Mouse (Mus musculus) urinary bladder, postnatal 10 days (tissue): ENCODE measurements around the gene Ccnjl.
A peak's percentile ranks its signal among the peaks of the same experiment; 100 is the strongest.

ENCODE experiments used
- DNase-seq: peaks from one replicate; pipeline ENCODE4 v3.0.0; 2022; ENCODE audit warnings: low spot score

Gene Ccnjl

DNA sequence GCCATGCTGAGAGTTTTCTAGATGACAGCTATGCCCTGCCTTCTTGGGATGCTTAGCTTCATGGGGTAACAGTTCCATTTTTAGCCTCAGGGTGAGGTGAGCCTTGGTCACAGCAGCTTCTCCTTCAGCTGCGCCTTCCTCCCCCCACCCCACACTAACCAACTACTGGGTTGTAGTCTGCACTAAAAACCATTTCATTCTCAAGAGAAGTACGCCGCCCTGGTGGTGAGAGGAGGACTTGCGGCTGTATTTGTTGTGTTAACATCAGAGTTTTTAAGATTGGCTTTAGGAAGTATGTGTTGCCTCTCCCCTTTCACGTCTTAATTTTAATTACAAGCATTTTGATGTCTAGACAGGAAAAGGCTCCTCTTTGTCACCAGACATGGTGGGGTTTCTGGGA, 39.7 kb downstream of the Ccnjl start:
- no peak for DNase-seq

DNA sequence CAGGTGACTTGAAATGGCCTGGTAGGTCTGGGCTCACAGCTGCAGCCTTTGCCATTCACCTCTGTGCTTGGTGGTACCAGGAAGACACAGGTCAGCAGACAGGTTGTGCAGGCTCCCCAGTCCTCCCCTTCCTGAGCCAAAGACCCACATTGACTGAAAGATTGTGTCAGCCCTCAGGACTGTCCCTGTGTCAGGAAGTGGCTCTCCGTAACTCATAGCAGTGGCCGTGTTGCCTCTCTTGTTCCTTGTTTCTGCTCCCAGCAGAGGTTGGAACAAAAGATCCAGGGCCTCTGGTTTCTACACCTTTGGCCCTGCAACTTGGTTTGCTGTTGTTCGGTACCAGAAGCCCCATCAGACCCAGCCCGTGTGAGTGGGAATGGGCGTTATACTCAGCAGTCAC, 40.6 kb downstream of the Ccnjl start:
- DNase-seq, result no peak

DNA sequence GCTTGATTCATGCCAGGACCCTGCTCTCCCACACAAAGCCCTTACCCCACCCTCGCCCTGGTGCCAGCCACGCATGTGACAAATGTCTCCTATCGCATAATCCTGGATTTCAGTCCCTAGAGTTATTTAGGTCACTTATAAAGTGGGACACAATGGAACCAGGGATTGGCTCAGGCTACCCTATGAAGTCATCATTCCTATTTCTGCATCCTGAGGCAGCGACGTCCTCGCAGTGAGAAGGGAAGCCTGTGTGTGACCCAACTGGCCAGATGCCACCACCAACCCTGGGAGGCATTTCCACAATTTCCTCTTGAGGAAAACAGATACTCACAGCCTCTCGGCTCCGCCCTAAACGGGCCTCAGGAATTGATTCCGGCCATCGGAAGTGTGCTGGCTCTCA, 41.0 kb downstream of the Ccnjl start:
- no peak for DNase-seq

DNA sequence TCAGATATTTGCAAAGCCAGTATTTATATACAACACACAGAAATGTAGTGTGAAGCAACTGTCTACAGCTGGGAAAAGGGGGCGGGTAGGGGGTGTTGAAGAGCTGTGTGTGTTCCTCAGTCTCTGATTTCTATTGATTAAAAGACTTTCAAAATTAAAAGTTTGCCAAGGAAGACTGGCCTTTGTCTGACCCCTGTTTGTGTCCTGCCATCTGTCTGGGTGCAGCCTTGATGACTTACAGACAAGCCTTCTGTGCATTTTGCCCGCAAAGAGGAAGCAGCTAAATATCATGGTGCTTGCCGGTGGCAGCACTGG, 46.4 kb downstream of the Ccnjl start:
- no peak for DNase-seq

DNA sequence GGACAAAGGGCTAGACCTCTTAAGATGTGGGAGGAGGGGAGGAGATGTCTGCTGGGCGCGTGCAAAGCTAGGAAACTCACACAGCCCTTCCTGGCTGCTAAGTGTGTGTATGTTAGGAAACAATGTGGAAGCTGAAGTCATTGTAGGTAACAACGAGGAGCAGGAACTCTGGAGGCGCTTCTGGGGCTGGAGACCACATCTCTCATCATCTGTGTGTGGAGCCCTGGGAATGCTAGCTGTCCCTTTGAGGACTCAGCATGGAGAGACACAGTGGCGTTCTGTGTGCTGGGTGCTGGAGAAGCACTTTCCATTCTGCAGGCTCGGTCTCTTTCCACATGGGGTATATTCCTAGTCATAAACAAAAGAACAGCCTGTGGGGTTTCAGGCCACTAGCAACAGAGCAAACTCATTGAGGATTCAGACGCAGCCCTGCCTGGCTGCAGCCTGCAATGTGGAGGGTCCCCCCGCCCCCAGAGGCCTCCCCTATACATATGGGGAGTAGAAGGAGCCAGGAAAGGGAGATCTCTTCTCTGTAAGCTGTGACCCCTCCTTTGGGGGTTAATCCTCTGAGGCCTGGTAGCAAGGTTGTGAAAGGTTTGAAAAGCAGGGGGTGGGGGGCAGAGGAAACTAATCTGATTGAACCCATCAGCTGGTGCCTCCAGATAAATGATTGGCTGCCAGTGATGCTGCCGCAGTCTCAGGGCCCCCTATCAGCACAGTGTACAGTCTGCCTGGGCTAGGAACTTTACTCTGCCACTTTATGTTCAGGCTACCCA, 47.0 kb downstream of the Ccnjl start:
- DNase-seq, result no peak

DNA sequence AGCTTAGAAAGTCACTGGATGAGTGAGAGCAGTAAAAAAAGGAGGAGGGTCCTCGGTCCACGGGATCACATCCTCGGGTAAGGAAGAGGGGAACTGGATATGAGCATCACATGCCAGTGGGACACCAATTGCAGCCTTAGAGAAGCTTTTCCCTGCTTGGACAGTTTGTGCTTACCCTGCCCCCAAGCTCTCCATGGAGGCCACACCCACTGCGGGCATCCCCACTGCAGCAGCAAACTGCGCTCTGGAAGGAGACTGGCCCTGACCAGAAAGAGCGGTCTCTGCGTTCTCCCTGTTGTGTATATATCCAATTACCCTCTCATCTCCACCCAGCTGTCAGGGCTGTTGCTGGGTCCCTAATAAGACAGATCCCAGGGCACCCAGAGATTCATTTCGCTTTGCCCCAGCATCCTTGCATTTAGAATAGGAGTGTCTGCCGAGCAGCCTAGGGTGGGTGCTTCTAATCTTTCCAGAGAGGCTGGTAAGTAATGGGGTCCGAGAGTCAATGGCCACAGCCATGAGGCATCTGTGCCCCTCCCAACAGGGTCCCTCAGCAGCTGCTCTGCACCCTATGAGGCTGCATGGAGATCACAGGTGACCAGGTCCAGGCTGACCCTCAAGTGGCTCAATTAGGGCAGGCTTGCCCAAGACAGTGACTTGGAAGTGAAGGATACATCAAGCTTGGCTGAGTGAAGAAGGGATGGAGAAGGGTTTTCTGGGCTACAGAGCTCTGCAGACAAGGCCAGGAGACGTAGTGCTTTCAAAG, 49.3 kb downstream of the Ccnjl start:
- no peak for DNase-seq

DNA sequence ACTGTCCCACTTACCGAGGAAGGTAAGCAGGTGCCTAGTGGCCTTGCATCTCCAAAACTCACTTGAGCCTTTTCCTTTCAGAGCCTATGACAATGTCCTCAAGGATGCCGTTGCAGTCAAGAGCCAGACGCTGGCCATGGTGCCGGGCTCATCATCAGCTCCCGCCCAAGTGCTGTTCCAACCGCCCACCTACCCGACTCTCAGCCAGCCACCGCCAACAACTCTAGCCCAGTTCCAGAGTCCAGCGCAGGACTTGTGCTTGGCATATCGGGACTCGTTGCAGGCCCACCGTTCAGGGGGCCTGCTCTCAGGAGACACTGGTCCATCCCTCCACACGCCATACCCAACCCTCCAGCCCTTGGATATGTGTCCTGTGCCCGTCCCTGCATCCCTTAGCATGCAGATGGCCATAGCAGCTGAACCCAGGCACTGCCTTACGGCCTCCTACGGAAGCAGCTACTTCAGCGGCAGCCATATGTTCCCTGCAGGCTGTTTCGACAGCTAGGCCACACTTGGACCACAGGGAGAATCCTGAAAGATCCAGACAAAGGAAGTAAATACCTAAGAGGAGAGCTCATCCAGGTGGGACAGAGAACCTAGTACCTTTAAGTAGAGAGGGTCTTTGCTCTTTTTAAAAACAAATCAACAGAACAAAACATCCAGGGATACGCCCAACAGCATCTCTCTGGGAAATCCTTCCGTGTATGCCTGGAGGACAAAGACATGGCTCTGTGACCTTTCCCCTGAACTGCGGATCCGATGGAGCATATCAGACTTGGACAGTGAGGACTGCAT, 56.8 kb downstream of the Ccnjl start:
- no peak for DNase-seq

DNA sequence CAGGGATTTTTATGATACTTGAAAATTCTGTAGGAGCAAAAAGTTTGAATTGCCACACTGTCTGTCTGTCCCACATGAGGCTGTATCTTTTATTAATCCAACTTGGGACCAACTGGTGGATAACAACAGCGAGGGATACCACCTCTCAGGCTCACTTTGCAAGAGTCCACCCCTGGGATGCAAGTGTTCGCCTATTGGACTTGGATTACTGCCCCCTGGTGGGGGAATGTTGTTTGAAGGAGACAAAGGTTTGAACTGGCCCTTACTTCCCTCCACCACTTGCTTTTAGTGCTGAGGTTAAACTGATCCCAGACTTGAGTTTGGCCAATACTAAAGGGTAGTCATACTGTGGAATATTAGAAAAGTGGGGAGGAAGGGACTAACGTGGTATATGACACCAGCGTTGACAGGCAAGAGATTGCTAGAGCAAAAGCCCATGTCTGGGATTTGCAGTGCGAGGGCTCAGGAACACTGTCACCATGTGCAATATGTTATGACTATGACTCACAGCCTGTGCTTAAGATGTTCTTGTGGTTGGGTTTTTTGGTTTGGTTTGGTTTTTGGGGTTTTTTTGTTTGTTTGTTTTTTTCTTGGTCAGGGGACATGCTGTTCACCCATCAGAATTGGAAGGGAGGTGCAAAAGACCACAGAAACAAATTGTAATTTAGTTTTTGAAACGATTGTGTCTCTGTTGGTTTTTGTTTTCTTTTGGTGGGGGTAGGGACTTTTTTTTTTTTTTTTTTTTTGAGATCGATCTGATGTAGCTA, 57.9 kb downstream of the Ccnjl start, which contains the start of gene 4933415A04Rik:
4933415A04Rik (plus strand) TSS at position 717 of the 767 bp plus-strand sequence.
- no peak for DNase-seq

DNA sequence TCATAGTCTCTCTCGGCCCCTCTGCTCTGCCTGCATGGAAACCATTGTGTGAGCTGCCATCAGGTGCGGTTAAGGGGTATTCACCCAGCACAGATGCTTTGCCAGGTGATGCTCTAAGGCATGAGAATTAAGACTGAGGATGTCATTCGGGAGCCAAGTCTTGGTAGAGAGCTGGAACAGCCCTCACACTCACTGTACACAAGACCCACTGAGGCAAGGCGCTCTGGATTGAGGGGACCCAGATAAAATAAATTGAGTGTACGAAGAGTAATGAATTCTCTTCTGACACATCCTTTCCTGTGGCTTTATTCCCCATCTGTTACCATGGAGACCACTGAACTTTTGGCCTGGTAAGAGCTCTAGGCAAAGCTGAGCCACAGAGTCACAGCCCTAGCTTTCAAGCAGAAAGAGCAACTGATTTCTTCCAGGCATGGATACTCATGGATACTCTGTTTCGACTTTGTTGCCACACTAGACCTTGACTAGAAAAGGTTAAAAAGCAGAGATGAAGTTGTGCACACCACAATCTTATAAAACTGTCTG, 61.0 kb downstream of the Ccnjl start:
- no peak for DNase-seq

DNA sequence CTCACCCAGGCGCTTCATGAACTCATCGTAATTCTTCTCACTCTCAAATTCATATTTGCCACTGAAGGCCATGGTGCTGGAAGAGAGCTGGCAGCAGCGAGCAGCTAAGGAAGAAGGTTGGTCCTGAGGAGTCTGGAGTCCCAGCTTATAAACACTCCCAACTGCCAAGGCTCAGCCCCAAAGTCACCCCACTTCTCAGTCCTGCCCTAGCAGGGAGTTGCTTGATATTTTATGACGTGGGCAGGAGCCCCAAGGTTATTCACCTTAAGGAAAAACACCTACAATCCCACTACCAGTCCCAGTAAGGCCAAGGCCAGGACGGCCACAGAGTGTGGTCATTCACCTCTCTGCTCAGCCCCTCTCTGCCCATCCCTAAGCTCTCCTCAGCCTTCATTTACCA, 72.9 kb downstream of the Ccnjl start, which contains the start of gene Fabp6:
Fabp6 (minus strand) TSS at position 101 of the 400 bp plus-strand sequence.
- no peak for DNase-seq

DNA sequence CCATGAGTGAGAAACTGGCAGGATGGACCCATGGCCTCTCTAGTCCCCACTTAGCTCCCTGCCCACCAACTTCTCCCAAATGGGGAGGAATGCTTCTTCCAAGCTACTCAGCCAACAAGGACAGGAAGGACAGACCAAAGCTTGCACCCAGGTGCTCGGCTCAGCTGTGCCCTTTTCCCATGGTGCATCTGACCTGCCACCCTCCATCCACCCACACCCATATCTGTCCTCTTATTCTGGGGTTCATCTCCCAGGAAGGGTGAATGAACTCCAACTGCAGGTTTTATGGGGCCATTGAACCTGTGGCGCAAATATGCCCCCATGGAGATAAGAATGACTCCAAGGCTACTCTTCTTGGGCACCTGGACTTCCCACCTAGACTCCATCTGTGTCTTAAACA, 75.6 kb downstream of the Ccnjl start:
- no peak for DNase-seq

DNA sequence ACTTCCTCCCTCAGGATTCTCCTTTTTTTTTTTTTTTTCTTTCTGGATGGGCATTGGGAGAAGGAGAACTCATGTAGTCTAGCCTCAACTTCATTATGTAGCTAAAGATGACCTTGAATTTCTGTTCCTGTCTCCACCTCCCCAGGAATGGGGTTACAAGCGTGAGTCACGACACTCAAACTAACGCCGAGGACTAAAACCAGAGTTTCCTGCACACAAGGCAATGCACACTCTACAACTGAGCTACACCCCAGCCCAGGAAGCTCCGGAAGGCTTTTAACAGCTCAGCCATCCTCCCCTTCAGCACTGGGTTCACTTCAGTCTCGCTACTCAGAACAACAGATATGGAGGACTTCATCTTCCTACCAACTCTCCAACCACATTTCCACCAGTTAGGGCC, 76.3 kb downstream of the Ccnjl start:
- no peak for DNase-seq

DNA sequence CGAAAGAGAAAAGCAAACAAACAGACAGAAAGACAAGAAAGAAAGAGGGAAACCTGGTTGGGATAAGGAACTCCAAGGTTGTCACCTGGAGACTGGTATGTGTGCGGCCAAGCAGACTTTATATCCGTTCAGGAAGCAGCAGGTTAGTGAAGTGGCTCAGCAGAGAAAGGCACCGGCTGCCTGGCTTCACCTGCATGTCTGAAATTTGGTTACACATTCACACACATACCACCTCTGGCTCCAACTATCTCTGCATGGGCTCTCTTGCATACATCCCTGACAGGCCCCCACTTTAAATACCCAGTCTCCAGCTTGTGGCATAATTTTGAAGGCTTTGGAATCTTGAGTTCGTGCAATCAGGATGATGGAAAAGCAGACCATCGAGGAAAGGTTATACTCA, 77.3 kb downstream of the Ccnjl start:
- DNase-seq, result no peak

DNA sequence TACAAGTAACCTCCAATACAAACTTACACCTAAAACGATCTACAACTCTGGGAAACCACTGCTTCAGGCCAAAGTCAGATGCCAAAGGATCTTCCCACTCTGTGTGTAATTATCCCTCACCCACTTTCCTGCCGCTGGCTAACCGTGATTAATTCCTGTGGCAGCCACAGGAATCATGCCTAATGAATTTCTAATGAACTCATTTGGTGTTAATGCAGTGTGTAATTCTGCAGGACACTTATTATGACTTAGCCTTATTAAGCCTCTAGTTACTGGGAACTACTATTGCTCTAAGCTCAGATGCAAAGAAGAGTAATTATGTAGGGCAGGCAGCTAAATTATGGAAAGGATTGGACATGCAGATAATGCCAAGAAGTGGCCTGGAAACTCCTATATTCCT, 79.9 kb downstream of the Ccnjl start:
- DNase-seq, result no peak

DNA sequence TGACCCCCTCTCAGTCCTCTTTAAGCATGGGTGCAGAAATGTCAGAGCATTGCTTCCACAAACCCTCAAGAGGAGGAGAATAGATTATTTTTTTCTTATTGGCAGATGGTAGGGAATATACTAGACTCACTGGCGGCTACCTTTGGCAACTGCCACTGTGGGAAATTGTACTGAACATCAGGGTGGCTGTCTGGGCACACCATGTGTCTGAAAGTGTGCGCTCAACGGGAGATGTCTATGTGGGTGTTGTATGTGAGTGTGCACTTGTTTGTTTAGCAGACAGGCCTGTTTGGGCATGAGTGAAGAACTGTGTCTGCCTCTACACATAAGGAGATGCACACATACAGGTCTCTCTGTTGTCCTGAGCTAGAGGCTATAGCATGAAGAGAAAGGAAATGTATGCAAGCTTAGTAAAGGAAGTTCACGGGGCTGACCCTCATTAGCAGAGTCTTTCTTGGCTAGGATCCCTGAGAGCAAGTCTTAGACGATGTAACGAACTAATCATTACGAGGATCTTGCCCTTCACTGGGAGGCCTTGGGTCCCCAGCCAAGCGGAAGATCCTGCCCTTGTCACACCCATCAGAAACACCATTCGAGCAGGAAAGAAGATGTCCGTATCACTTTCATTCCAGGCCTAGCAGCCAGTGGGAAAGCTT, 81.5 kb downstream of the Ccnjl start:
- DNase-seq, result no peak

DNA sequence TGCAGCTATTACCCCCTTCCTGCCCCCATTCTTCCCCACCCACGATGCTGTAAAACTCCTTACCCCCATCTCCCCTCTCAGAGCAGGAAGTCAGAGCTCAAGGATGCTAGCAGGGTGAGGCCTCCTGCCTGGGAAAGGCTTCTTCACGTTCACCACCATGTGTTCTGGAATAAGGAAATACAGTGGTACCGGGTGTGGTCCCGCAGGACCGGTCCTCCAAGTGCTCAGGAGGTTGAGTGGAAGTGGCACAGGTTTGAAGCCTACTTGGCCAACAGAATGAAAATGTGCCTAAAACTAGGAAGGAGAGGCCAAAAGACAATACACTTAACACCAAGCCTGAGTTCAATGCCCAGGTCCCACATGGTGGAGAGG, 82.1 kb downstream of the Ccnjl start:
- DNase-seq, result no peak

DNA sequence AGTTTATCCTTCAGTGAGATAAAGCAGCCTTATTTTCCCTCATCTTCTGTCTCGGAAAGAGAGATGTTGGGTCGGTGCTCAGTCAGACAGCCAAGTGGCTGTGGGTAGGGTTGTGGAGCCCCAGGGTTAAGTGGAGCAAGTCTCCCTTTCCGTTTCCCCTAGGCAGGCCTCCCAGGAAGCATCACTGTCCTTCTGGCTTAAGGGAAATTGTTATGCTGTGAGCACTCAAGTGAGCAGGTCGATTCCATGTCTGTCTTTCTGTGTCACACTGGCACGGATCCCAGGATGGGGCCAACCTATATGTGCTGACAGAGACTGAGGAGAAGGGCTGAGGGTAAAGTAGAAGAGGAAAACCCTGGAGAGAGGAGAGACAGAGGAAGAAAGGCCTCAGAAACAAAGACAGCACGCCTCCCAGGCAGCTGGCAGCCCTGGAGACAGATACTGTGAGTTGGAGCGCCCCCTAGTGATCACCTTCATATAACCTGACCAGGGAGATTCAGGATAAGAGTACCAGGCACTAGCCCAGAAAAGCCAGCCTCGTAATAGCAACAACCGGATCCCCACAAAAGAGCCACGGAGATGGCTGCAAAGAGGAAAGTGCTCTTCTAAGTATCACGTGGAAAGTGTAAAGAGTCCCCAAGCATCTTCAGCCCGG, 84.4 kb downstream of the Ccnjl start:
- DNase-seq, result peak; percentile 41

DNA sequence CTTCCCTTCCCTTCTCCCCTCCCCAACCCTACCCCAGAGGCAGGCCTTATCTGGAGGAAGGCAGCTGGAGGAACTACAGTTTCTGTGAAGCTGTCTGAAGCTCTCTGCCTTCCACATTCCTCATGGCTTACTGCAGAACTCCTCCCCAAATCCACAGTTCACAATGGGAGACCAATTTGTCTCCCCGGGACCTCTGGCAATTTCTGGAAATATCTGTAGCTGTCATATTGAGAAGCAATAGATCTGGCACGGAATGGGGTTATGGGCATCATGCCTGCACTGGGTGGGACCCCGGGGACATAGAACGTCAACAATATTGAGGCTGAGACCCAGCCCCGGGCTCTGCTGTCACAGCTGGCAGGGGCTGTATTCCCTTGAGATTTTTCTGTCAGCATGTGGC, 89.3 kb downstream of the Ccnjl start:
- no peak for DNase-seq

DNA sequence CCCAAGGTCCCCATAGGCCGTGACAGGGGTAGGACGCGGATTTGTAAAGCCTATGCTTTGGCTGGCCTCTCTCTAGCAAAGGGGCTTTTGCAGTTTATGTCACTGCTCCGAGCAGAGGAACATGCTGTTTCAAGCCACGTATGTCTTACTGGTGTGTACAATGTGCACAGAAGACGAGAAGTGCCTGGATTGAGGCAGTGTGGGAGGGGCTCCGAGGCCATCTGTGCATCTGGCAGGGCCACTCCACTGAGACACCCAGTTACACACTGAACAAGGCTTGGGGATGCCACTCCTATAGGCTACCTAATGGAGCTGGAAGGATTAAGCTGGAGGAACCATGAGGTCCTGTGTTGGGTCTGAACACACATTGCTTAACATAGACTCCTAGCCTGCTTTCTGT, 89.8 kb downstream of the Ccnjl start:
- no peak for DNase-seq

DNA sequence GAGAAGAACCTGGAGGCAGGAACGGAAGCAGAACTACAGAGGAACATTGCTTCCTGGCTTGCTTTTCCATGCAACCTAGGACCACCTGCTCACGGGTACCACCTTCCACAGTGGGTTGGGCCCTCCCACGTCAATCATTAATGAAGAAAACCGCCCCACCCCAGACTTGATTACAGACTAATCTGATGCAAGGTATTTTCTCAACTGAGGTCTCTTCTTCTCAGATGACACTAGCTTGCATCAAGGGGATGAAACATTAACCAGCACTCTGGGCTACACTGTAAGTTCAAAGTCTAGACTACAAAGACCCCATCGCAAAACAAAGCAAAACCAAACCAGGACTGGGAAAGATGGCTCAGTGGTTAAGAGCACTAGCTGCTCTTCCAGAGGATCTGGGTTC, 93.2 kb downstream of the Ccnjl start:
- no peak for DNase-seq

DNA sequence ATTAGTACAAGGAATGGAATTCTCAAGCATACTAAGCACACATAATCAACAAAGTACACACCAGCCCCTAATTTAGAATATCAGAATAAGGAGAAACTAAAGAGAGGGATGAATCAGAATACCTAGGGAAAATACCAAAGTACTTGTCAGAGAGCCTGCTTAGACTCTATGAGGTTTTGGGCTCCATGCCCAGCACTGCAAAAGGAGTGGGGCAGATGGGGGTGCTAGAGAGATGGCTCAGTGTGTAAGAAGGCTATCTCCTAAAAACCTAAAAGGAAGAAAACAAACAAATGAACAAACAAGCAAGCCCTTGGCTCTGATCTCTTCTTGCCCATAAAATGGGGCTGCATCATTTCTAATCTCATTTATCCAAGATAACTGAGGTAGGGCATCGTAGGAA, 95.8 kb downstream of the Ccnjl start:
- no peak for DNase-seq
